Mouse (Mus musculus): ENCODE results near the gene Tmem50b.

The Tmem50b gene

DNA sequence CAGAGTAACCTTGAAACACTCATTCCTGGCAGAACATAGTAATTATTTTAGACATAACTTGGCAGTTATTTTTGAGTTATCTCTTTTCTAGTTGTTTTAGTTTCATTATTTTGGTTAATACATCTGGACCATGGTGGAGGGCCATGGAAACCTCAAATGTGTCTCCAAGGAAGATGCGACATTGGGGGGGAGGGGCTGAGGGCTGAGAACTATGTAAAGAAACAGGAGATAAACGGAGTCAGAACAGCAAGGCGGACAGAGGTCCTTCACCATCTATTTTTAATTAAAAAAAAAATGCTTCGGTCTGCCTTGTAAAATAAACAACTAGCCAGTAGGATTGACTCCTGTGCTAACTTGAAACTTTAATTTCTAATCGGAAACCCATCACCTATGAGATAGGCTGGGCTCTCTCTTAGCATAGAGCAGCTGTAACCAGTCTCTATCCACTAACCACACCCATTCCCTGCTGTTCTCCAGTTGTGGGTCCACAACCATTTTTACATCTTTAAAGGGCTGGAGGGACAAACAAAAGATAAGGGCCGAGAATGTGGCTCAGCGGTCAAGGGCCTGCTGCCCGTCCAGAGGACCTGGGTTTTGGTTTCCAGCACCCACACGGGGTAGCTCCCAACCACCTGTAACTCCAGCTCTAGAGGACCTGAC, 32.2 kb downstream of the Tmem50b start:
- DNase-seq (ENCODE audit: low read depth, low spot score): no peak

DNA sequence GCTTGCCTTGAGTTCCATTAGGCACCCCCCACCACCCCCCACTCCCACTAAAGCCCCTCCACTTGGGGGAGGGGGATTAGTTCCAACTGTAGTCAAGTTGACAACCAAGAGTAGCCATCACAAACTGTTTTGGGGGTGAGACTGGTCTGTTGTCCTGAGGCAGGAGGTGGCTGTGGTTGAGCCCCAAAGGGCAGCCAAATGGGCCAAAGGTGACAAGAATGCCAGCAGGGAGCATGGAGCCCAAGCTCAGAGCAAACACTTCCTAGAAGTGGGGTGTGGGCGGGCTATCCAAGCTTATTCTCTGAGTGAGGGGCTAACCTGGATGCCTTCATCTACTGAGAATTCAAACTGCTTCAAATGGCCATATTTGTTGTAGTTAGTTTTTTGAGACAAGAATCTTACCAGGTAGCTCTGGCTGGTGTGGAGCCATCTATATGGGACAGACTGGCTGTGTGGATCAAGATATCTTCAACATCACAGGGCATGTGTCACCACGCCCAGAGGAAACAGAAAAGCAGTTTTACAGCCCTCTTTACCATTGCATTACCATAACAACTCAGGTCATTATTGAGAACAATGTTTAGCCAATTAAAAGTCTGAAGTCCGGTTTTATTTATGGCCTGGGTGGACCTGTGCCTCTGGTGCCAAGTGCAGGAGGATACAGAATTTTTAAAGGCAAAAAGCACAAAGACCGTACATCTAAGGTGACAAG, 32.9 kb downstream of the Tmem50b start:
- no peak for DNase-seq (ENCODE audit: low read depth, low spot score)

DNA sequence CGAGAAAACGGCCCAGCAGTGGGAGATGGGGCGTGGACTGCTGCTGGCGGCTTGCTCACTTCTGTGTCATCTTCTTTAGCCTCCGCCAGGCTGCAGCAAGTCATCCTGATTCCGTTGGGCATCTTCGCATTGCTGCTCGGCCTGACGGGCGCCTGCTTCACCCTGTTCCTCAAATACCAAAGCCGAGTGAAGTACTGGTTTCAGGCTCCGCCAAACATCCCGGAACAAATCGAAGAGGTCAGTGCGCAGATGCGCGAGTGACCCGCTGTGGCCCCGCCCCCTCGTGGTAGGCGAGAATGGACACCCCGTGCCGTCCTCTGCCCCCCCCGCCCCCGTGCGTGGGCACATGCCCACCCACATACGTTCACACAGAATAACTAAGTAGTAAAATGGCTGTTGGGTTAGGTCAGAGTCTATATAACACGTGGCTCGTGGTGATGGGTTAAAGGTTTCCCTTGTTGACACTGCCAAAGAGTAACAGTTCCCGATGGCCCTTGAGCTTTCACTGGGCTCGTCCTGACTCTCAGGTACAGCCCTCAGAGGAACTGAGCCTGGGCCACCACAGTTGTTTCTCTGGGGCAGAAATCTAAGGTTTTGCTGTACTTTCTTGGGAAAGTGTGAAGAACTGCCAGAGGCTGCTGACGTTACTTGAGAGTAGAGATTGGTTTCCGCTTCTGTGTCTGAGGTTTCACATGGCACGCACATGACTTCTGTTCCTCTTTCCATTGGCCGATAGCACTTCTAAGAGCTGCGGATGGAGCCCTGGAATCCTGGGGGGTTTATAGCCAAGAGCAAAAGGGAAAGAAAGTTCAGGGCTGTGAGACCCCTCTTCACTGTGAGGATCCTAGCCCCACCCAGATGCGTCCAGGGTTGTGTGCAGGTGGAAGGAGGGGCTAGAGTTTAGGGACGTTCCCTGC, 35.8 kb downstream of the Tmem50b start:
- DNase-seq (ENCODE audit: low read depth, low spot score): no peak

DNA sequence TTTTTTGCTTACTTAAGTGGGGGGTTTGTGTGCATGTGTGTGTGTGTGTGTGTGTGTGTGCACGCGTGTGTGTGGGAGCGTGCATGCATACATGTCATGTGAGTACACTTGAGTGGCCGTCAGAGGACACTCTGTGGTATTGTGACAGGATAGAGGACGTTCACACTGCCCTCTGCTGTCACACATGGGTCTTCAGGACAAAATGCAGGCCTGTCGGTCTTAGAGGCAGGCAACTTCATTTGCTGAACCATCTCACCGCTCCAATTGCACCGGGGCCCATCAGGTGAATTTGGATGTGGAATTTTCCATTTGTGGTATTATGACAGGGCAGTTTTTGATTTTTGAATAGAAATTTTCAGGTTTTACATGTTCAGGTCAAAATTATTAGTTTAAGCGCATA, 36.5 kb downstream of the Tmem50b start:
- no peak for DNase-seq (ENCODE audit: low read depth, low spot score)

DNA sequence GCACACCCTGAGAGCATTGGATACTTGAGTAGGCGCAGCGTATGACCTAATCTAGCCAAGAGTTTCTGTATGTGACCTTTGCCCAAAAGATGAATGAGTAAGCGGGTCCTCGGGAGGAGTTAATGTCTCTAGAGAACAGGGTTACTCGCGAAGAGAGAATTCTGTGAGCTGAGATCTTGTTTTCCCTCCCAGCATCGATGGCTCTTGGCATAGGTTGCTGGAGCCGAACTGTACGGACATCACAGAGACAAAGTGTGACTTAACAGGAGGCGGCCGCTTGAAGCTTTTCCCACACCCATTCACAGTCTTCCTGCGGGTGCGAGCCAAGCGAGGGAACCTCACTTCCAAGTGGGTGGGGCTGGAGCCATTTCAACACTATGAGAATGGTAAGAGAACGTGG, 39.9 kb downstream of the Tmem50b start:
- DNase-seq (ENCODE audit: low read depth, low spot score): no peak

DNA sequence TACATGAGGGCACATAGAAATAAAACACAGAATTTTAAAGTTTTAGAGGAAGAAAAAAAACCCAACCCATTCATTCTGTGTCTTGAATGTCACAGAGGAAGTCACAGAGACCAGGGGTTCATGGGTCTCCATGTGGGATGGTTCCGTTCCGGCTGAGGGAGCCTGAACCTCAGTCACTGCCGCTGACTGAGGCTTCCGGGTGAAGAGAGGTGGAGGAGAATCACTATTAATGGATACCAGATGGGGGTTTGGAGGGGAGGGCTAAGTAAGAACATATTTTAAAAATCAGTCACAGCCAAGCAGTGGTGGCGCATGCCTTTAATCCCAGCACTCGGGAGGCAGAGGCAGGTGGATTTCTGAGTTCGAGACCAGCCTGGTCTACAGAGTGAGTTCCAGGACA, 40.4 kb downstream of the Tmem50b start:
- DNase-seq (ENCODE audit: low read depth, low spot score): no peak

DNA sequence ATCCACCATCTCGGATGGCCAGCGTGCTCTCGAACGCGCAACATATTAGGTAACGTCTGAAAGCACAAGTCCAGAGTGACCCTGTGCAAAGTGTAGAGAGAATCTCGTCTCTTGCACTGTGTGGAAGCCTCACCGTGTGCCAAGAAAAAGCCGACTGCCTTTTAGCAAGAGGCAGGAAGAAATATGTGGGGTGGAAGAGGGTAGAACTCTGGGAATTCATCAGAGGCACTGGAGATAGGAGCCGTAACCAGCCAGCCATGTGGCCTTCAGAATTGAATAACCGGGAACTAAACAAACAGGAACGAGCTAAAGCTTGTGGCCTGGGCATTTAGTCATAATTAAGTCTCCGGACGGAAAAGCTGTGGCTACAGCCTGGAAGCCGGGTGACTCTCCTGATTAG, 40.9 kb downstream of the Tmem50b start:
- no peak for DNase-seq (ENCODE audit: low read depth, low spot score)

DNA sequence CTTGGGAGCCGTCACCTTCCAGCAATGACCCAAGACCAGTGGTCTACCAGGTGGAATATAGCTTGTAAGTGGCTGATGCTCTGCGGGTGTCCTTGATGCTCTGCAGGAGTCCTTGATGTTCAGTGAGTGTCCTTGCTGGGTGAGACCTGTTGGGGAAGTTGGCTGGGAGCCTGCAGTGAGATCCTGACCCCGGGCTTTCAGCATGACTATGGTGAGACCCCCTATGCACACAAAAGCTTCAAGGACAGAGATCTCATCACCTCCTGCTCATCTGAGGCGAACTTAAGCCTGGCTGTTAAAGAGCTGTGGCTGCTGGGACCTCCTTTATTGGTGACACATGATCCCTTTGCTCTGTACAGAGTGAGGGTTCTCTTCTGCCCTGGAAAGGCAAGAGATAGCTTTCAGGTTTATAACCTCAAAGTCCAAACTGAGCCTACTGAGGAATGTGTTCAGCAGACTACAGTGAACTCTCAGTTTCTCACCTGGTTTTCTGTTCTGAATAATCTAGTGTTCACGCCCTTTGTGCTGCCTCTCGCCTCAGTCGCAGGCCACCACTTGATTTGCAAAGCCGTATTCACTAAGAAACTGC, 42.5 kb downstream of the Tmem50b start:
- DNase-seq (ENCODE audit: low read depth, low spot score): no peak

DNA sequence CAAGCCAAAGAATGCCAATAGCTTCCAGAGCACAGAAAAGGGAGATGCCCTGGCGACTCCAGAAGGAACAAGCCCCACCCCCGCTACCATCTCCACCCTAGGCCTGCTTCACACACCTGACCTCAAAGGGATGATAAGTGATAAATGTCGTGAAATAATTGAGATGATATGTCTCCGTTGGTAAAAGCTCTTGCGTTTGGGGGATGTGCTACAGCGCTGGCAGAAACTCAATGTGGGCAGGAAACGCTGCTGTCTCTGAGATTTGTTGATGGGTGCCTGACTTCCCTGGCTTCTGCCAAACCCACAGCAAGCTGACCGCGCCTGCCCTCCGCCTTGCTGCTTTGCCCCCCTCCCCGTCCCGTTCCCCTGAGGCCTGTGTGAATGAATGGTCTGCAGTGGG, 44.0 kb downstream of the Tmem50b start:
- no peak for DNase-seq (ENCODE audit: low read depth, low spot score)

DNA sequence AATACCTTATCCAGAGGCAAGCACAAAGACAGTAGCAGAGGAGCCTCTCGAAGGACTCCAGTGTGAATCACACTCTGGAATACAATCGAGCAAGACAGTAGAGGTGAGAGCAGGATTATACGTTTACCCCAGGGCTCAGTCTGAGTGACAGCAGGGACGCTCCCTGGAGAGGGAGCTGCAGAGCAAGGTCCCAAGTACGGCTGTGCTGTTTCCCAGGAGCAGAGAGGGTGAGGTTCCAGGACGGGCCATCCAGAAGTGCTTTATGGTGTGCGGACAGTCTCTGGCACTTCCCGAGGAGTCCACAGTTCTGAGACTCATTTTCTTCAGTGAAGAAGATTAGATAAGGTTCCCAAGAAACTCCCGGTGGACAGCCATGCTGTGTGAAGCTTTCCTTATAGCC, 45.5 kb downstream of the Tmem50b start:
- DNase-seq (ENCODE audit: low read depth, low spot score): no peak

DNA sequence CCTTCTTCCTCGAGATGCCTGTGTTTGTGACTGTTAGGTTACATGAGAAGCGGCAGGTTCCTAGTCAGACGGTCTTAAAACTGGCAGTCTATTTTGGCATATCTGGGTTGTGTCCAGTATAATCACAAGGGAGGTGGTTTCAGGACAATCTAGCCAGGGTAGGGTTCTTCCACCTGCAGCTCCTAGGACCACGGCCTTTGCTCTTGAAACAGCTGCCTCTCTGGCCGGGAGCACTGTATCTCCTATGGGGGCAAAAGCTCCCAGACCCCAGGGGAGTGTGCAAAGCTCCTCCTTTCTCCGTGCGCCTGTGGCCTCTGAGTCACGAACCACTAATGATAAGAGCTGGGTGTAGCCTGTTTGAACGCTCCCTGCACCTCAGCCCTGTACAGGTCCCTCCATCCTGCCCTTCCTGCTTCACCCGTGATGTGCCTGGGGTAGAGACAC, 46.5 kb downstream of the Tmem50b start:
- DNase-seq (ENCODE audit: low read depth, low spot score): no peak

DNA sequence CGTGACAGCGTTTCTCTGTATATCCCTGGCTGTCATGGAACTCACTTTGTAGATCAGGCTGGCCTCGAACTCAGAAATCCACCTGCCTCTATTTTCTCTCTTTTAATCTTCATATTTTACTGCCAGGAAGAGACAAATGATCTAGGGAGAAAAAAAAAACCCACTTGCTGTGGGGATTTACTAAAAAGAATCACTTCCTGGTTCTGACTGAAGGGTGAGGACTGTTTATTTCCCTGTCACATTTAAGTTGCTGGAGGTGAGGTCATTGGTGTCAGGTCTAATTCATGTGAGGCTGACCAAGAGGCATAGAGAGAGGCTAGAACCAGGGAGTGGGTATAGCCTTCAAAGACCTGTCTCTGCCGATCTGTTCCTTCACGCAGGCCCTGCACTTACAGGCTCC, 48.0 kb downstream of the Tmem50b start:
- DNase-seq (ENCODE audit: low read depth, low spot score): no peak

DNA sequence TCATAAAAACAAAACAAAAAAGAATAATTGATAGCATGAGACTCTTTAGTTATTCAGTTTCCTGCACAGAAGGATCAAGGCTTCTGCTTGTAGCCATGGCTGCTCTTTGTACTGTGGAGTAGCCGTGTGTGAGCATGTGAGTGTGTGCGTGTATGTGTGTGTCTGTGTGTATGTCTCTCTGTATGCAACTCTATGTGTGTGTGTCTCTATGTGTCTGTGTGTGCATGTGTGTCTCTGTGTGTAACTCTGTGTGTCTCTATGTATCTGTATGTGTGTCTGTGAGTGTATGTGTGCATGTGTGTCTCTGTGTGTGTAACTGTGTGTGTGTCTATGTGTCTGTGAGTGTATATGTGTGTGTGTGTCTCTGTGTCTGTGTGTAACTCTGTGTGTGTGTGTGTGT, 48.6 kb downstream of the Tmem50b start:
- DNase-seq (ENCODE audit: low read depth, low spot score): no peak

DNA sequence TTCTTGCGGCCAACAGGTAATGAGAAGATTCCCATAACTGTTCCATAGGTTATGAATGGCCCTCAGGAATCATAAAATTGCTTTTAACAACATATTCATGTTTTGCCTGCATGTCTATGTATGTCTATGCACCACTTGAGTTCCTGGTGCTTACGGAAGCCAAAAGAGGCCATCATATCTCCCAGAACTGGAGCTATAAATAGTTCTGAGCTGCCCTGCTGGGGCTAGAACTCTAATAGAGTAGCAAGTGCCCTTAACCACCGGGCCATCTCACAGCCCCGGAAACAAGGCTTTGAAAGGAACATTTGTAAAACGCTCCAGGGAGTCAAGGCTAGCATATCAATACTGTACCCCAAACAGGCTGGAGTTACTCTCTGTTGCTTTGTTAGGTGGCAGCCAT, 49.0 kb downstream of the Tmem50b start:
- no peak for DNase-seq (ENCODE audit: low read depth, low spot score)

DNA sequence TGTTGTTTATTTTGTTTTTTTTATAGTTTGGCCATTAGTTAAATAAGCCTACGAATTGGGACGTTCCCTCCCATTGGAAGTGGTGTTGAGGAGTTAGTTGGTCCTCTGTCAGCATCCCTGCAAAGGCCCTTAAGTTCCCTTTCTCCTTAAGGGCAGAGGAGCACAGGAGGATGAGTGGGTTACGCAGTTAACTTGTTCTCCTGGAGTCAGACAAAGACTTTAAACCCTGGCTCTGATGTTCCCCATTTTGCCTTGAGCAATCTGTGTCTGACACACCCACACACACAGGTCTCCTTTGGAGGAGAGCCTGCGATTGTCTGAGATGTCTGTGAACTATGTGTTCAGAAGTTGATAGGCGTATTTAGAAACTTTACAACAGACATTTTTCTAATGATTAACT, 49.6 kb downstream of the Tmem50b start:
- no peak for DNase-seq (ENCODE audit: low read depth, low spot score)

DNA sequence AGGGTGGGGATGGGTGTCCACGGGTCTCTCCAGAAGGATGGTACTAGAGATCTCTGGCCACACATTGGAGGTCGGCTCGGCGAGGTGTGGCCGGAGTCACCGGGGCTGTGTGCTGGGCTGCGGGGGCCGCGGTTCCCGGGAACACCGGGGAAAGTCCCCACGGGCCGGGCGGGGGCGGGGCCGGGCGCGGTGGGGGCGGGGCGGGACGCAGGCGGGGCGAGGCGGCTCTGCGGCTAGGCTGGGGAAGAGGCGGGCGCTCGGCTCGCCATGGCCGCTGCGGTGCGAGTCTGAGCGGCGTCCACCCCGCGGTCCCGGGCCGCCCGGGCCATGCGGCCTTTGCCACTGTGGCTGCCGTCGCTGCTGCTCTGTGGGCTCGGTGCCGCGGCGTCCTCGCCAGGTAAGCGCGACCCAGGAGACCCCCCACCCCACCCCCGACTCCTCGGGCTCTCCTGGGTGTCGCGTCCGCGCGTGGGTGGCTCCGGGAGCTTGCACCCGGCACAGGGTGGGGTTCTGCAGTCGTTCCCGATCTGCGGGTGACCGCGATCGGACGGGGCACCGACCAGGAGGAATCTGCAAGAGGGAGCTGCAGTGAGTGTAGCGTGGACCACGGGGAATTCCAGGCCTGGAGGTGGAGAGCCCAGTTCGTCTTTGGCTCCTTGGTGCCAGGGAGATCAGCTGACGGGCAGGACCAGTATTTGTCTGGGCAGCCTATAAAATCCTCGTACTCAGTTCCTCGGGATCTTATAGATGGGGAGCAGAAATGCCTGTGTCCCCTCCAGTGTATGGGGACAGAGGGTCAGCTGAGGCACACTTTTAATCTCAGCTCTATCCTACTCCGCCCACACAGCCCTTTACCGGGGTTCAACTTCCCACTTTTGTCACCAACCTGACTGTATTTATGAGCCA, 50.5 kb downstream of the Tmem50b start, which contains the start of gene Ifngr2:
Gene Ifngr2, plus strand, starts transcription at position 237 of the 906 bp plus-strand sequence.
- DNase-seq (ENCODE audit: low read depth, low spot score): no peak

DNA sequence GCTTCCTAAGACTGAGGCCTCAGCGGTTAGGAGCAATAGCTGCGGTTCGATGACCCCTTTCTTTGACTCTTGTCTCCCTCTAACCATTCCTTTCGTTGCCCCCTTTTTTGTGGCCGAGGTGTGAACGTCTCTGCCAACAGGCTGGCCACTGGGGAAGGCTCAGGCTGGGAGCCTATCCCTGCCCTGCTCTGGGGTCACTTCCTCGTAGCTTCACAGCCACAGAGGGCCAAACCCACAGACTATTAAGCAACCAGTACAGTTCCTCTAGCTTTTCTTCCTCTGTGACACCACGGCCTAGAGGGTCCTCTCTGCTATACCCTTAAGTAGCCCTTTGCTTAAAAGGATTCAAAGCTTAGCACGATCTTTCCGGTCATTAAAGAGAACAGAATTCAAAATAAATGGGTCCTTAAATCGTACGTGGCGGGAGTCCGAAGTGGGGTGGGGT, 51.2 kb downstream of the Tmem50b start:
- no peak for DNase-seq (ENCODE audit: low read depth, low spot score)

DNA sequence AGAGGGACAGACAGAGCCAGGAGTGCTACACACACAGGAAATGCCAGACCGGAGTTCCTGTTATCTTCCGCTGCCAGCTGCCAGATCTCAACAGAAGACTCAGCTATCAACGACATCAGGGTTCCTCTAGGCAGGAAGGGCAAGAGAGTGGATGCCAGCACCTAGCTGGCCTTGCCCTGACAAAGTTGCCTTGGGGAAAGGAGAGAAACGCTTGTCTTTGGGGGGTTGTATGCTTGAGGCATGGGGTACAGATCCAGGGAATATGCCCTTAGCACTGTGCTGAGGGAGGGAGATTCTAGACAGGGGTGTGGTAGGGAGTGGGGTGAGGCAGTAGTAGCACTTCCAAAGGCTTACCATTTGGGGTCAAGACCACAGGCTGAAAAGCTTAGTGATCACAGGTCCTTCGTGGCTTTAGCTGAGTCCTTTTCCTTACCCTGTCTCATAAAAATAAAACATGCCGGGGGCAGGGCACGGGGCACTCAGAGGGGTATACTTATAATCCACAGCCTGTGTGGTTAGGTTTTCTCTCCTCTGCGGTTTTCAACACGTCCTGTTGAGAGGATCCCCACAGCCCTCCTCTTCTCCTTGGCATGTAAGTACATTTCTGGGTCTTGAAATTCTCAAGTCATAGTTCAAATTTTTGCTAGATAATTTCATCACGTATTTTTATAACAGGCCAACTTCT, 51.9 kb downstream of the Tmem50b start:
- no peak for DNase-seq (ENCODE audit: low read depth, low spot score)

DNA sequence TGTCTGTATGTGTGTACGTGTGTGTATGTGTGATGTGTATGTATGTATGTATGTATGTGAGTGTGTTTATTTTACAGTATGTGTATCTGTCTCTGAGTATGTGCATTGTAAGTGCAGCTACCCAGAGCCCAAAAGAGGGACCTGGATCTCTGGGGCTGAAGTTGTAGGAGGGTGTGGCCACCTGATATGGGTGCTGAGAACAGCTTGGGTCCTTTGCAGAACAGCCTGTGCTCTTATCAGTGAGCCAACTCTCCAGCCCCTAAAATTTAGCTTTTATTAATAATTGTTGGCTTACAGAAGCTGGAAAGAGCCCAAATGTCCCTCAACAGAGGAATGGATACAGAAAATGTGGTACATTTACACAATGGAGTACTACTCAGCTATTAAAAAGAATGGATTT, 54.0 kb downstream of the Tmem50b start:
- DNase-seq (ENCODE audit: low read depth, low spot score): no peak

DNA sequence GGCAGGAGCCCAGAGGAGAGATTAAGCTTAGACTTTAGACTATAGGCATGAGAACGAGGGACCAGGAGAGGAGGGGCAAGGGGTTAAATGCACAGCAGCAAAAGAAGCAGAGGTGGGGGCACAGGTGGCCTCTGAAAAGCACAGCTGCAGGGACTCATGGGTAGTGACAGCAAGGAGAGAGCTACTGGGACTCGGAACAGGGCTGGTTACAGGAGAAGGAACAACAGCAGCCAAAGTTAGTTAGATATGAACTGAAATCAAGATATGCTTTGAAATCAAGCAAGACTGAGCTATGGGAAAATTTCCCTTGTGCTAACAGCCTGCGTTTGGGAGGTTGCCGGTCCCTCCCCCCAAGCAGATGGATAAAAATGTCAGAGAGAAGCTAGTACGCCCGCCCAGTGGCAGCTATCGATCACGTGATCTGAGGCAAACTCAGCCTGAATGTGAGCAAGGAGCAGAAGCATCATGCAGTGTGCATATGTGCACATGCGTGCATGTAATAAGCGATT, 56.0 kb downstream of the Tmem50b start:
- DNase-seq (ENCODE audit: low read depth, low spot score): no peak
